Mouse (Mus musculus): ENCODE data around the gene Dpp6. TPM values are rescaled to one million over a fixed set of nuclear protein-coding genes. Genes with fewer than 3 reads are reported as not detected.

The Dpp6 gene
- polyA plus RNA-seq, 1 experiment = 0.01 TPM

- H3K36me3 ChIP-seq (ENCODE audit: control insufficient read depth, insufficient read depth) = peaks cover 90% of the 10 kb centered on the region
- no peaks in the 10 kb centered on the region for H3K27me3 ChIP-seq (ENCODE audit: control insufficient read depth, insufficient read depth, insufficient read length)
- TF ChIP-seq MYOG (IDR thresholded peaks at IDR 0.05; ENCODE audit: control insufficient read depth, extremely low read depth, insufficient read length) (no peak), FOSL1 (IDR thresholded peaks at IDR 0.05; ENCODE audit: insufficient read depth, low read length, poor library complexity, severe bottlenecking) (no peak), MAX (IDR thresholded peaks at IDR 0.05) (no peak), CTCF (IDR thresholded peaks at IDR 0.05; ENCODE audit: control insufficient read depth, insufficient read depth, insufficient read length) (no peak), CEBPB (IDR thresholded peaks at IDR 0.05; ENCODE audit: low read depth) (no peak), USF1 (IDR thresholded peaks at IDR 0.05; ENCODE audit: low read depth) (no peak), MYOD1 (IDR thresholded peaks at IDR 0.05; ENCODE audit: control insufficient read depth, insufficient read length, low read depth) (no peak)
- no peak overlapping the region for H3ac ChIP-seq (ENCODE audit: control insufficient read depth, insufficient read length, low read depth)
- H3K4me3 ChIP-seq (ENCODE audit: insufficient read depth, poor library complexity, severe bottlenecking) = no peak overlapping the region
- peaks cover 3% of the 10 kb centered on the region for H3K79me3 ChIP-seq (ENCODE audit: low read depth)
- H3K79me2 ChIP-seq (ENCODE audit: control insufficient read depth, insufficient read depth) = peaks cover 32% of the 10 kb centered on the region
Observed at GRCm38 (mm10) chr5:27765780-27766179, 948.8 kb downstream of the Dpp6 start.

GRCm38 (mm10) chr5:27767948-27768347, 950.9 kb downstream of the Dpp6 start:
- TF ChIP-seq FOSL1 (IDR thresholded peaks at IDR 0.05; ENCODE audit: insufficient read depth, low read length, poor library complexity, severe bottlenecking) (no peak), CEBPB (IDR thresholded peaks at IDR 0.05; ENCODE audit: low read depth) (no peak), USF1 (IDR thresholded peaks at IDR 0.05; ENCODE audit: low read depth) (no peak), MAX (IDR thresholded peaks at IDR 0.05) (no peak), MYOG (IDR thresholded peaks at IDR 0.05; ENCODE audit: control insufficient read depth, extremely low read depth, insufficient read length) (no peak), CTCF (IDR thresholded peaks at IDR 0.05; ENCODE audit: control insufficient read depth, insufficient read depth, insufficient read length) (no peak), MYOD1 (IDR thresholded peaks at IDR 0.05; ENCODE audit: control insufficient read depth, insufficient read length, low read depth) (no peak)
- Histone ChIP-seq H3K79me2 (ENCODE audit: control insufficient read depth, insufficient read depth) (peaks cover 43% of the 10 kb centered on the region), H3K27me3 (ENCODE audit: control insufficient read depth, insufficient read depth, insufficient read length) (no peaks in the 10 kb centered on the region), H3K4me3 (ENCODE audit: insufficient read depth, poor library complexity, severe bottlenecking) (no peak overlapping the region), H3K79me3 (ENCODE audit: low read depth) (peaks cover 4% of the 10 kb centered on the region), H3ac (ENCODE audit: control insufficient read depth, insufficient read length, low read depth) (no peak overlapping the region), H3K36me3 (ENCODE audit: control insufficient read depth, insufficient read depth) (peaks cover 94% of the 10 kb centered on the region)

All from C2C12 (cell line).